Mouse (Mus musculus) hindbrain, embryonic 10.5 days (tissue): Measurements from ENCODE around the gene Cadm2. TPM values are rescaled to one million over a fixed set of nuclear protein-coding genes. Genes with fewer than 3 reads are reported as not detected.

Experiments used
- DNase-seq: peaks from one replicate; pipeline ENCODE4 v3.0.0-alpha.2; 2017; ENCODE audit warnings: low spot score
- H3K27ac ChIP-seq: fragments of 300-500 bp; sonication (generic); 2 replicates; pipeline ENCODE4 v1.5.1; 2016; ENCODE audit warnings: mild to moderate bottlenecking, moderate library complexity
- H3K27me3 ChIP-seq: fragments of 300-500 bp; sonication (generic); 2 replicates; pipeline ENCODE4 v1.6.1; 2016; ENCODE audit warnings: mild to moderate bottlenecking; ENCODE audit not compliant: poor library complexity, insufficient read depth, severe bottlenecking
- H3K36me3 ChIP-seq: fragments of 300-500 bp; sonication (generic); 2 replicates; pipeline ENCODE4 v1.6.1; 2016; ENCODE audit warnings: mild to moderate bottlenecking, moderate library complexity
- H3K4me1 ChIP-seq: fragments of 300-500 bp; sonication (generic); replicated peaks from 2 replicates; pipeline ENCODE4 v1.6.1; 2016; ENCODE audit warnings: mild to moderate bottlenecking
- H3K4me3 ChIP-seq: fragments of 300-500 bp; sonication (generic); 2 replicates; pipeline ENCODE4 v1.5.1; 2016; ENCODE audit warnings: mild to moderate bottlenecking, moderate library complexity
- H3K9me3 ChIP-seq: fragments of 300-500 bp; sonication (generic); 2 replicates; pipeline ENCODE4 v1.6.1; 2016; ENCODE audit warnings: mild to moderate bottlenecking, moderate library complexity
- WGBS: fragments of 180-500 bp; shearing (Covaris S2); methylation state at CpG from one replicate; pipeline ENCODE4 v1.1.7; 2016; 5-methylcytosine and 5-hydroxymethylcytosine counted together
- polyA plus RNA-seq: library from polyadenylated mRNA; unstranded; fragments of >200 nt; fragmentation: Nextera tagmentation; extraction: Ambion mirVana; gene quantifications from 2 replicates; pipeline ENCODE4 v1.2.1, GENCODE M21; 2016

Gene Cadm2
- polyA plus RNA-seq, 1 experiment from 2014 or later: 4.8 TPM

- 81% methylated on average over 8 of the region's 8 CpGs for WGBS
- Histone ChIP-seq H3K36me3 (no peaks in the 10 kb centered on the region), H3K4me3 (no peak overlapping the region), H3K9me3 (no peaks in the 10 kb centered on the region), H3K4me1 (no peaks in the 10 kb centered on the region), H3K27me3 (no peaks in the 10 kb centered on the region), H3K27ac (no peak overlapping the region)
- DNase-seq: no peak
These were observed 653.0 kb downstream of the Cadm2 start for GRCm38 (mm10) chr16:66967686-66968085.

- Histone ChIP-seq H3K4me3 (no peak overlapping the region), H3K27ac (no peak overlapping the region), H3K4me1 (no peaks in the 10 kb centered on the region), H3K36me3 (no peaks in the 10 kb centered on the region), H3K9me3 (no peaks in the 10 kb centered on the region), H3K27me3 (no peaks in the 10 kb centered on the region)
- DNase-seq: no peak
- 79% methylated on average over 3 of the region's 3 CpGs for WGBS
These were observed 661.6 kb downstream of the Cadm2 start for GRCm38 (mm10) chr16:66959146-66959545.

- 90% methylated on average over 2 of the region's 2 CpGs for WGBS
- no peak for DNase-seq
- H3K4me1 ChIP-seq: no peaks in the 10 kb centered on the region
- H3K27me3 ChIP-seq: no peaks in the 10 kb centered on the region
- H3K36me3 ChIP-seq: no peaks in the 10 kb centered on the region
- H3K27ac ChIP-seq: no peak overlapping the region
- no peak overlapping the region for H3K4me3 ChIP-seq
- H3K9me3 ChIP-seq: no peaks in the 10 kb centered on the region
These were observed 664.8 kb downstream of the Cadm2 start for GRCm38 (mm10) chr16:66955876-66956275.

- Histone ChIP-seq H3K27ac (no peak overlapping the region), H3K4me1 (no peaks in the 10 kb centered on the region), H3K27me3 (no peaks in the 10 kb centered on the region), H3K9me3 (no peaks in the 10 kb centered on the region), H3K4me3 (no peak overlapping the region), H3K36me3 (no peaks in the 10 kb centered on the region)
- DNase-seq: no peak
- WGBS: 80% methylated on average over 6 of the region's 6 CpGs
These were observed 684.4 kb downstream of the Cadm2 start for GRCm38 (mm10) chr16:66936332-66936731.

- no peak overlapping the region for H3K27ac ChIP-seq
- H3K36me3 ChIP-seq: no peaks in the 10 kb centered on the region
- no peaks in the 10 kb centered on the region for H3K27me3 ChIP-seq
- no peak overlapping the region for H3K4me3 ChIP-seq
- H3K9me3 ChIP-seq: no peaks in the 10 kb centered on the region
- WGBS: 19% methylated on average over 1 of the region's 1 CpGs
- peaks cover 12% of the 10 kb centered on the region for H3K4me1 ChIP-seq
- no peak for DNase-seq
These were observed 695.2 kb downstream of the Cadm2 start for GRCm38 (mm10) chr16:66925517-66925916.

GRCm38 (mm10) chr16:66922753-66923152 lies 698.0 kb downstream of the Cadm2 start:
- H3K4me3 ChIP-seq: no peak overlapping the region
- H3K4me1 ChIP-seq: peaks cover 12% of the 10 kb centered on the region
- H3K27me3 ChIP-seq: no peaks in the 10 kb centered on the region
- H3K9me3 ChIP-seq: no peaks in the 10 kb centered on the region
- H3K27ac ChIP-seq: no peak overlapping the region
- 83% methylated on average over 2 of the region's 2 CpGs for WGBS
- no peaks in the 10 kb centered on the region for H3K36me3 ChIP-seq
- DNase-seq: no peak

GRCm38 (mm10) chr16:66921414-66921915 lies 699.2 kb downstream of the Cadm2 start:
- no peaks in the 10 kb centered on the region for H3K27me3 ChIP-seq
- WGBS: 86% methylated on average over 1 of the region's 1 CpGs
- peaks cover 12% of the 10 kb centered on the region for H3K4me1 ChIP-seq
- H3K9me3 ChIP-seq: no peaks in the 10 kb centered on the region
- no peak for DNase-seq
- H3K4me3 ChIP-seq: no peak overlapping the region
- no peak overlapping the region for H3K27ac ChIP-seq
- no peaks in the 10 kb centered on the region for H3K36me3 ChIP-seq

GRCm38 (mm10) chr16:66919889-66920402 lies 700.8 kb downstream of the Cadm2 start:
- Histone ChIP-seq H3K27me3 (no peaks in the 10 kb centered on the region), H3K9me3 (no peaks in the 10 kb centered on the region), H3K4me1 (0 out of 2 replicates have a peak, but pooled peaks cover 3% of the 10 kb centered on the region), H3K4me3 (no peak overlapping the region), H3K27ac (no peak overlapping the region), H3K36me3 (no peaks in the 10 kb centered on the region)
- DNase-seq: no peak
- WGBS: 90% methylated on average over 12 of the region's 12 CpGs

- no peak for DNase-seq
- WGBS: 89% methylated on average over 3 of the region's 3 CpGs
- Histone ChIP-seq H3K27me3 (no peaks in the 10 kb centered on the region), H3K4me1 (no peaks in the 10 kb centered on the region), H3K36me3 (no peaks in the 10 kb centered on the region), H3K4me3 (no peak overlapping the region), H3K9me3 (no peaks in the 10 kb centered on the region), H3K27ac (no peak overlapping the region)
These were observed 718.9 kb downstream of the Cadm2 start for GRCm38 (mm10) chr16:66901801-66902200.

GRCm38 (mm10) chr16:66900664-66901063 lies 720.0 kb downstream of the Cadm2 start:
- no peak overlapping the region for H3K27ac ChIP-seq
- no peaks in the 10 kb centered on the region for H3K4me1 ChIP-seq
- 71% methylated on average over 4 of the region's 4 CpGs for WGBS
- H3K4me3 ChIP-seq: no peak overlapping the region
- no peaks in the 10 kb centered on the region for H3K36me3 ChIP-seq
- no peak for DNase-seq
- H3K27me3 ChIP-seq: no peaks in the 10 kb centered on the region
- no peaks in the 10 kb centered on the region for H3K9me3 ChIP-seq

GRCm38 (mm10) chr16:66892359-66892758 lies 728.3 kb downstream of the Cadm2 start:
- no peak overlapping the region for H3K27ac ChIP-seq
- no peaks in the 10 kb centered on the region for H3K9me3 ChIP-seq
- H3K4me1 ChIP-seq: no peaks in the 10 kb centered on the region
- H3K4me3 ChIP-seq: no peak overlapping the region
- 91% methylated on average over 6 of the region's 6 CpGs for WGBS
- H3K27me3 ChIP-seq: no peaks in the 10 kb centered on the region
- H3K36me3 ChIP-seq: no peaks in the 10 kb centered on the region
- DNase-seq: no peak

GRCm38 (mm10) chr16:66891559-66892247 lies 729.0 kb downstream of the Cadm2 start:
- Histone ChIP-seq H3K4me1 (no peaks in the 10 kb centered on the region), H3K27me3 (no peaks in the 10 kb centered on the region), H3K4me3 (no peak overlapping the region), H3K9me3 (no peaks in the 10 kb centered on the region), H3K27ac (no peak overlapping the region), H3K36me3 (no peaks in the 10 kb centered on the region)
- WGBS: 76% methylated on average over 6 of the region's 6 CpGs
- DNase-seq: no peak

- no peaks in the 10 kb centered on the region for H3K4me1 ChIP-seq
- WGBS: 93% methylated on average over 8 of the region's 8 CpGs
- no peaks in the 10 kb centered on the region for H3K9me3 ChIP-seq
- no peak overlapping the region for H3K27ac ChIP-seq
- no peak for DNase-seq
- H3K4me3 ChIP-seq: no peak overlapping the region
- no peaks in the 10 kb centered on the region for H3K27me3 ChIP-seq
- no peaks in the 10 kb centered on the region for H3K36me3 ChIP-seq
These were observed 730.8 kb downstream of the Cadm2 start for GRCm38 (mm10) chr16:66889907-66890306.
